Comparison of ENCODE assay signal across 13 mouse cellular contexts in genomic region chr4:63385784-63386183, GRCm38 (mm10). TPM values are rescaled to one million over a fixed set of nuclear protein-coding genes. Genes with fewer than 3 reads are reported as not detected.
A peak's percentile ranks its signal among the peaks of the same experiment; 100 is the strongest.
DNase-seq lines count a peak whose midpoint lies in the region; ATAC-seq and TF ChIP-seq lines count a peak whose summit lies in the region.
"Had no signal": no experiment of that assay in that cellular context is flagged by ENCODE, and none has a peak within 500 bp of the region (broad histone marks: within the 10 kb centered on the region; RNA-seq: fewer than 3 reads in every experiment).

No protein-coding gene starts in this region.

- WGBS in forebrain, embryonic 14.5 days = 58% methylated on average over 11 of the region's 11 CpGs

- no peaks in the 10 kb centered on the region for H3K9me3 ChIP-seq in forebrain, embryonic 14.5 days (replicated peaks; ENCODE audit: control insufficient read depth, low read length)
- H3K9me3 ChIP-seq: embryonic facial prominence, embryonic 13.5 days had no signal

- DNase-seq in testis, postnatal 10 days (ENCODE audit: low spot score) = no peak
- DNase-seq in induced T-regulatory cell, adult 2 months (ENCODE audit: low read depth) = peak; percentile 99
- peak; percentile 64 for DNase-seq in skeletal muscle tissue, adult 2 months (ENCODE audit: low read depth, low spot score)
- DNase-seq in cerebellum, postnatal 4 days (ENCODE audit: low spot score in 2 of 2) = no peak
- no peak for DNase-seq in adrenal gland, postnatal 4 days (ENCODE audit: low spot score in 2 of 2)
- DNase-seq in forebrain, embryonic 14.5 days (ENCODE audit: low spot score) = no peak
- DNase-seq: heart, postnatal 10 days; kidney, postnatal 14 days; midbrain, embryonic 14.5 days had no signal

- H3K4me2 ChIP-seq in forebrain, embryonic 14.5 days (ENCODE audit: low read length) = no peak overlapping the region
- H3K4me2 ChIP-seq: embryonic facial prominence, embryonic 13.5 days had no signal

- H3K4me1 ChIP-seq in testis, adult 2 months (ENCODE audit: control insufficient read depth, insufficient read depth, low read length) = no peaks in the 10 kb centered on the region
- peaks cover 29% of the 10 kb centered on the region for H3K4me1 ChIP-seq in forebrain, embryonic 14.5 days (ENCODE audit: control insufficient read depth, insufficient read depth, low read length)

- no peak for ATAC-seq in cerebellum, adult (ENCODE audit: insufficient number of reproducible peaks, low FRiP score, low TSS enrichment)
- ATAC-seq in forebrain, embryonic 14.5 days = no peak

- no peak for TF ChIP-seq CTCF in testis, adult 2 months (IDR thresholded peaks at IDR 0.05; ENCODE audit: control insufficient read depth, insufficient read depth, insufficient replicate concordance, low read depth, low read length)

- no peak overlapping the region for H3K9ac ChIP-seq in forebrain, embryonic 14.5 days (ENCODE audit: low read length)
- H3K9ac ChIP-seq: embryonic facial prominence, embryonic 13.5 days had no signal

- no peaks in the 10 kb centered on the region; the same call in 1 of the 2 replicates for H3K36me3 ChIP-seq in testis, adult 2 months (ENCODE audit: control insufficient read depth, insufficient read depth, low read length)
- peaks cover 68% of the 10 kb centered on the region for H3K36me3 ChIP-seq in forebrain, embryonic 14.5 days (ENCODE audit: control insufficient read depth, insufficient read depth, low read length)

- peak overlapping the region; percentile 66 for H3K4me3 ChIP-seq in testis, adult 2 months (ENCODE audit: control insufficient read depth, low read depth, low read length)
- H3K4me3 ChIP-seq in forebrain, embryonic 14.5 days (ENCODE audit: low read depth, low read length) = no peak overlapping the region
- H3K4me3 ChIP-seq: embryonic facial prominence, embryonic 13.5 days had no signal

- no peak for TF ChIP-seq POLR2A in testis, adult 2 months (IDR thresholded peaks at IDR 0.05; ENCODE audit: control insufficient read depth, low read depth, low read length)

- no peak overlapping the region for H3K27ac ChIP-seq in testis, adult 2 months (ENCODE audit: control insufficient read depth, insufficient read depth, low read depth, low read length)
- H3K27ac ChIP-seq in forebrain, embryonic 14.5 days (ENCODE audit: low read depth, low read length) = no peak overlapping the region
- H3K27ac ChIP-seq: embryonic facial prominence, embryonic 13.5 days had no signal

- H3K27me3 ChIP-seq in testis, adult 2 months (ENCODE audit: control insufficient read depth, insufficient read depth, low read length) = no peaks in the 10 kb centered on the region
- no peaks in the 10 kb centered on the region for H3K27me3 ChIP-seq in forebrain, embryonic 14.5 days (replicated peaks; ENCODE audit: control insufficient read depth, insufficient read depth, low read length)
- H3K27me3 ChIP-seq: embryonic facial prominence, embryonic 13.5 days had no signal

RNA-seq across cellular contexts. Expression of gene Akna, which starts 17.4 kb away (rescaled TPM):
- 56.8 and 61.0 TPM in 2 replicates for polyA plus RNA-seq in testis, adult 2 months (2012; rRNA removed)
- total RNA-seq in adrenal gland, postnatal 4 days (2021) = 1 to 10 TPM; 7.8 to 9.1 TPM
- polyA plus RNA-seq in forebrain, embryonic 14.5 days (2014; fragmentation: Nextera tagmentation; extraction: Ambion mirVana) = 5.7 and 8.5 TPM in 2 replicates

RNA-seq across cellular contexts. Expression of gene Orm2, which starts 23.5 kb away (rescaled TPM):
- not detected in 2 replicates for polyA plus RNA-seq in testis, adult 2 months (2012; rRNA removed)
- under 1 TPM in 1 of 2 experiments, not detected in 1; 0.59 TPM for total RNA-seq in adrenal gland, postnatal 4 days (2021)
- polyA plus RNA-seq in forebrain, embryonic 14.5 days (2014; fragmentation: Nextera tagmentation; extraction: Ambion mirVana) = not detected in 2 replicates
- total RNA-seq: heart, postnatal 10 days had no signal
- polyA plus RNA-seq: embryonic facial prominence, embryonic 13.5 days; limb, embryonic 11.5 days; midbrain, embryonic 14.5 days had no signal

RNA-seq across cellular contexts. Expression of gene Orm3, which starts 29.8 kb away (rescaled TPM):
- polyA plus RNA-seq in testis, adult 2 months (2012; rRNA removed) = not detected in 2 replicates
- total RNA-seq in adrenal gland, postnatal 4 days (2021) = 1 to 10 TPM; 1.5 to 2.1 TPM
- polyA plus RNA-seq in forebrain, embryonic 14.5 days (2014; fragmentation: Nextera tagmentation; extraction: Ambion mirVana) = not detected in 2 replicates
- polyA plus RNA-seq: embryonic facial prominence, embryonic 13.5 days; limb, embryonic 11.5 days; midbrain, embryonic 14.5 days had no signal

RNA-seq across cellular contexts. Expression of gene Orm1, which starts 41.4 kb away (rescaled TPM):
- polyA plus RNA-seq in testis, adult 2 months (2012; rRNA removed) = 0.59 TPM in 1 of 2 replicates, not detected in the other
- 1 to 10 TPM; 1.2 to 1.6 TPM for total RNA-seq in adrenal gland, postnatal 4 days (2021)
- not detected in 2 replicates for polyA plus RNA-seq in forebrain, embryonic 14.5 days (2014; fragmentation: Nextera tagmentation; extraction: Ambion mirVana)
- polyA plus RNA-seq: embryonic facial prominence, embryonic 13.5 days; limb, embryonic 11.5 days; midbrain, embryonic 14.5 days had no signal

Comparison
In these comparisons a context has a peak if more than half of its experiments do, and no peak if none do; other contexts are left out.
1. DNase-seq: peak in induced T-regulatory cell, adult 2 months (single experiment) and skeletal muscle tissue, adult 2 months (single experiment); none in testis, postnatal 10 days (single experiment), cerebellum, postnatal 4 days (0 of 2), adrenal gland, postnatal 4 days (0 of 2) and forebrain, embryonic 14.5 days (single experiment).